Mouse (Mus musculus) brain, embryonic 14.5 days (tissue): ENCODE data around the gene Vdac2.

Source experiments
- CTCF ChIP-seq: fragments of 200-500 bp; IDR thresholded peaks from 2 replicates; pipeline ENCODE4 v1.5.1; 2012; ENCODE audit warnings: inconsistent platforms, mild to moderate bottlenecking, moderate library complexity, borderline replicate concordance; ENCODE audit not compliant: insufficient read depth, insufficient read length; ENCODE audit errors: extremely low read depth
- POLR2A ChIP-seq: fragments of 200-500 bp; IDR thresholded peaks from 2 replicates; pipeline ENCODE4 v1.6.1; 2012; ENCODE audit warnings: mild to moderate bottlenecking, inconsistent platforms, borderline replicate concordance; ENCODE audit not compliant: poor library complexity, insufficient read depth, insufficient read length, severe bottlenecking; ENCODE audit errors: extremely low read depth

DNA sequence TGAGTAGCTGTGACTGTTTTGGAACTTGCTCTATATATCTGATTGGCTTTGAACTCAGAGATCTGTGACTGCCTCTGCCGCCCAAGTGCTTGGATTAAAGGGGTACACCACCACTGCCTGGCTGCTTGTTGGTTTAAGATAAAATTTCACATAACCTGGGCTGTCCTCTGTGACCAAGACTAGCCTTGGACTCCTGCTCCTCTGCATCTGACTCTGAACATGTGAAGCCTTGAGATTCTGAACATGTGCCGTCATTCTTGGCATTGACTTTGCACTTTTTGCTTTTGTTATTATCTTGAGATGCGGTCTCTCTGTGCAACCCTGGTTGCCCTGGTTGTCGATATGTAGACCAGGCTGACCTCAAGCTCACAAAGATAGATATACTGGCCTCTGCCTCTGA lies 33.3 kb upstream of the Vdac2 start:
- no peak for TF ChIP-seq CTCF
- TF ChIP-seq POLR2A, result no peak
